Mouse (Mus musculus) heart, adult 2 months (tissue): Measurements from ENCODE around the gene Dis3l2. TPM values are rescaled to one million over a fixed set of nuclear protein-coding genes. Genes with fewer than 3 reads are reported as not detected.

ENCODE experiments used
- DNase-seq, 2 experiments: peaks; one replicate each; pipeline ENCODE4 v3.0.0; 2021
- H3K27ac ChIP-seq: fragments of 200-600 bp; 2 replicates; pipeline ENCODE4 v1.8.1; 2022
- H3K27me3 ChIP-seq: fragments of 200-500 bp; 2 replicates; pipeline ENCODE4 v1.6.1; 2012; ENCODE audit warnings: mild to moderate bottlenecking, low read length, inconsistent platforms, mixed read lengths; ENCODE audit not compliant: control insufficient read depth, insufficient read depth
- H3K36me3 ChIP-seq: fragments of 200-500 bp; 2 replicates; pipeline ENCODE4 v1.6.1; 2012; ENCODE audit warnings: low read length, inconsistent platforms; ENCODE audit not compliant: control insufficient read depth, insufficient read depth
- H3K4me1 ChIP-seq: fragments of 200-500 bp; 2 replicates; pipeline ENCODE4 v1.6.1; 2011; ENCODE audit warnings: low read length; ENCODE audit not compliant: control insufficient read depth, insufficient read depth
- H3K4me3 ChIP-seq: fragments of 200-600 bp; 2 replicates; pipeline ENCODE4 v1.8.1; 2022
- H3K79me2 ChIP-seq: fragments of 200-500 bp; replicated peaks from 2 replicates; pipeline ENCODE4 v1.6.1; 2012; ENCODE audit warnings: mild to moderate bottlenecking, inconsistent platforms, low read length, moderate library complexity, mixed read lengths; ENCODE audit not compliant: control insufficient read depth, insufficient read depth
- H3K9ac ChIP-seq: fragments of 200-500 bp; 2 replicates; pipeline ENCODE4 v1.6.1; 2012; ENCODE audit warnings: low read depth, mild to moderate bottlenecking, control low read depth, inconsistent platforms, low read length, mixed read lengths
- CTCF ChIP-seq: fragments of 200-600 bp; IDR thresholded peaks from 2 replicates; pipeline ENCODE4 v1.8.1; 2022; ENCODE audit warnings: antibody characterized with exemption, mild to moderate bottlenecking, moderate library complexity
- EP300 ChIP-seq: fragments of 200-500 bp; IDR thresholded peaks from 2 replicates; pipeline ENCODE4 v1.6.1; 2011; ENCODE audit warnings: low read depth, low read length, control low read depth; ENCODE audit not compliant: insufficient read depth
- POLR2A ChIP-seq: fragments of 200-500 bp; IDR thresholded peaks from 2 replicates; pipeline ENCODE4 v1.6.1; 2011; ENCODE audit warnings: mild to moderate bottlenecking, low read depth, low read length, control low read depth; ENCODE audit not compliant: insufficient read depth
- WGBS: fragments of 180-500 bp; shearing (Covaris S2); methylation state at CpG from one replicate; pipeline ENCODE4 v1.1.7; 2018; 5-methylcytosine and 5-hydroxymethylcytosine counted together
- intact Hi-C: fragments of 180-260 bp; cut with DNase I; formaldehyde crosslinking; loops from one replicate; pipeline ENCODE4 v1.15.1; 2025
- polyA plus RNA-seq: library from polyadenylated mRNA; depleted of rRNA; stranded (reverse); fragments of >200 nt; gene quantifications from 2 replicates; pipeline ENCODE4 v1.2.3, GENCODE M21; 2012
- total RNA-seq, 2 experiments: library from RNA; stranded (reverse); gene quantifications; 2 replicates each; pipeline ENCODE4 v1.2.3; 2021

The Dis3l2 gene
- total and polyA plus RNA-seq, 3 experiments, result 7.8 to 10.2 (median 9.0) TPM

DNA sequence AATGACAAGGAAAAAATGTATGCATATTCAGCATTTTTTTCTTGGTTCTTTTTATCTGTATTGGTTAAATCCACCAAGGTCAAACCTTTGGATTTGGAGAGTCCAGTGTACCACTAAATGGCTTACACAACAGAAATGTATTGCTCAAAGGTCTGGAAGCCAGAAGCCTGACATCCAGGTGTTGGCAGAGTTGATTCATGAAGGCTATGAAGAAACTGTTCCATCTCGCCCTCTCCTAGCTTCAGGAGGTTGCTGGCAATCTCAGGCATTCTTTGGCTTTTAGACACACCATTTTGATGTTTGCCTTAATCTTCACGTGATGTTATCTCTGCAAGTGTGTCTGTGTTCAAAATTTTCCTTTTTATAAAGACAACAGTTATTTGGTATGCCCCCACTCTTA is 8.4 kb downstream of the Dis3l2 start:
- H3K4me1 ChIP-seq, result no peaks in the 10 kb centered on the region; the same call in 1 of the 2 replicates
- H3K4me3 ChIP-seq, result no peak overlapping the region
- no peak for DNase-seq
- H3K36me3 ChIP-seq, result no peaks in the 10 kb centered on the region
- no peak overlapping the region for H3K27ac ChIP-seq
- intact Hi-C loops, result no loop called here
- no peaks in the 10 kb centered on the region; the same call in 1 of the 2 replicates for H3K79me2 ChIP-seq
- no peak for TF ChIP-seq POLR2A
- no peak for TF ChIP-seq CTCF
- no peak for TF ChIP-seq EP300
- H3K9ac ChIP-seq, result no peak overlapping the region
- no peaks in the 10 kb centered on the region for H3K27me3 ChIP-seq
- WGBS, result 91% methylated on average over 2 of the region's 2 CpGs

DNA sequence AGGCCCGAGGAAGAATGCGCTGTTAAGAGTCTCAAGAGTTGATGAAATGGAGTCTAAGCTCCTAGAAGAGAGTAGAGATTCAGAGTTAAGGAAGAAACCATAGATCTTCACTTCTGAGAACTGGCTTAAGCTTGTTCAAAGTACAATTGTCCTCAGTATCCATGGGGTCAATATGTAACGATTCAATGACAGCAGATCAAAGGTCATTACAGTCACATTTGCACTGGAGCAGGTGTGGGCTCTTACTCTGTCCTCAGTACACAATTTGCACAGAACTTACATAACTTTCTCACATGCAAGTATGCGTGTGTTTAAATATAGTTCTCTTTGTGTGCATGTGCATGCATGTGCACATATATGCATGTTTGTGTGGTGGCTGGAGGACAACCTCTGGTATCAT is 9.4 kb downstream of the Dis3l2 start:
- intact Hi-C loops, result no loop called here
- no peak for DNase-seq
- Histone ChIP-seq H3K79me2 (no peaks in the 10 kb centered on the region; the same call in 1 of the 2 replicates), H3K27me3 (no peaks in the 10 kb centered on the region), H3K4me3 (no peak overlapping the region), H3K4me1 (peaks cover 1% of the 10 kb centered on the region; the same call in 1 of the 2 replicates), H3K9ac (no peak overlapping the region), H3K27ac (no peak overlapping the region), H3K36me3 (no peaks in the 10 kb centered on the region; the same call in 1 of the 2 replicates)
- TF ChIP-seq POLR2A, result no peak
- no peak for TF ChIP-seq EP300
- TF ChIP-seq CTCF, result no peak
- 97% methylated on average over 4 of the region's 4 CpGs for WGBS

DNA sequence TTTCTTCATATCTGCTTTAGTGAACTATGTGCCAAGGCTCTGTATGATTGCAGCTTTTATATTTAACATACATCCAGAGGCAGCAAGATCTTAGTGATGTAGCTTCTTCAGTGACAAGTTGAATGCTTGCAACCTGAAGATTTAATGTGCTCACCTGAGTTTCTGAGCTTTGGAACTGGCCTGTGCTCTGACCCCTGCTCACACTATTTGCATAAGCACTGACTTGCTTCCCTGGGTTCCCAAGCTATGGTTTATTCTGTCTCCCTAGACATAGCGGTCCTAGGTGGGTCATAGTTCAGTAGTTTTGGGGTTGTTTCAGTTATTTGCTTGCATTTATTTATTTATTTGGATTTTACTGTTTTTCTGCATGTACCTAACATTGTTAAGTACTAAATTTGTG is 14.6 kb downstream of the Dis3l2 start:
- intact Hi-C loops, result no loop called here

DNA sequence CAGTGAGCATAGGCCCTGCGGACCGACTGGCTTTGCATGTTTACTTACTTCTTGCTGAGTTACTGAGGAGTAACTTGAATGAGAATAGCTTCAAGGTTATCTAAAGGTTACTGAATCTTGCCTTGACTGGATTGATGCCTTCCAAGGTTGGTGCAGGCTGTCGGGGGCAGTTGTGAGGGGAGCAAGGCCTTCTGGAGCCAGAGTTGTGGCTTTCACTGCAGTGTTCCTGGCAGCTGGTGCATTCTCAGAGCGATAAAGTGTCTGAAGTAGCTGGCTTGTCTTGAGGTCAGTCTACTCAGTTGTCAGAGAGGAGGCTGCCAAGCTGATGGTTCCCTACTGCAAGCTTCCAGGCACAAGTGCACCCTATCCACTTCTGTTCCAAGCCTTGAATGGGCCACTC is 15.8 kb downstream of the Dis3l2 start:
- H3K79me2 ChIP-seq, result no peaks in the 10 kb centered on the region
- peaks cover 3% of the 10 kb centered on the region for H3K4me1 ChIP-seq
- intact Hi-C loops, result no loop called here
- WGBS, result 62% methylated on average over 4 of the region's 4 CpGs
- H3K4me3 ChIP-seq, result no peak overlapping the region
- no peaks in the 10 kb centered on the region; the same call in 1 of the 2 replicates for H3K36me3 ChIP-seq
- no peaks in the 10 kb centered on the region for H3K27me3 ChIP-seq
- no peak for TF ChIP-seq EP300
- TF ChIP-seq CTCF, result no peak
- TF ChIP-seq POLR2A, result no peak
- no peak overlapping the region for H3K9ac ChIP-seq
- DNase-seq, result no peak
- H3K27ac ChIP-seq, result no peak overlapping the region

More for the DNA sequence above, 14.6 kb downstream of the Dis3l2 start:
- Histone ChIP-seq H3K79me2 (no peaks in the 10 kb centered on the region), H3K4me3 (no peak overlapping the region), H3K27me3 (no peaks in the 10 kb centered on the region), H3K27ac (no peak overlapping the region), H3K36me3 (no peaks in the 10 kb centered on the region; the same call in 1 of the 2 replicates), H3K9ac (no peak overlapping the region), H3K4me1 (peaks cover 3% of the 10 kb centered on the region)
- 96% methylated on average over 1 of the region's 1 CpGs for WGBS
- DNase-seq, result no peak
- no peak for TF ChIP-seq EP300
- no peak for TF ChIP-seq CTCF

DNA sequence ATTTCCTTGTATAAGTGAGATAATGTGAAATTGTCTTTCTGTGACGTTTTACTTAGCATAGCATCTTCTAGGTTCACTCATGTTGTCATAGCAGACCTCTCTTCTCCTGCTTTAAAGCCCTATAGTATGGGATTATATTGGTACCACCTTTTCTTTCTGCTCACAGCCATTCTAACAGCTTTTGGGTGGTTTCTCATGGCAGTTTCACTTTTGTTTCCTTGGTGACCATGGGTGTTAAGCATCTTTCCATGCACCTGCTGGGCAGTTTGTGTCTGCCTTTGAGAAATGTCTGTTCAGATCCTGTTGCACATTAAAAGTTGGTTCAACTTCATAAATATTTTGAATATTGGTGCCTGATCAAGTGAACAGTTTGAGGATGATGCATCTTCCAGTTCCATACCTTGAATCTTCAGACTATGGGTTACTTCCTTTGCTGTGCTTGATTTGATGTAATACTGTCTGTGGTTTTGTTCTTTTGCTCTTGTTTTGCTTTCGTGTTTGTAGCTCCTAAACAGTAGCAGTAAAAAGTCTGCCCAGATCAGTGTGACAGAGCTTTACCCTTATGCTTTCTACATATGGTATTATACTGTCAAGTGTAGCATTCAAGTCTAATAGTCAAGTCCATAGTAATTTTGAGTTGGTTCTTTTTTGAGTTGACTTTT is 29.7 kb downstream of the Dis3l2 start:
- no peak overlapping the region for H3K27ac ChIP-seq

DNA sequence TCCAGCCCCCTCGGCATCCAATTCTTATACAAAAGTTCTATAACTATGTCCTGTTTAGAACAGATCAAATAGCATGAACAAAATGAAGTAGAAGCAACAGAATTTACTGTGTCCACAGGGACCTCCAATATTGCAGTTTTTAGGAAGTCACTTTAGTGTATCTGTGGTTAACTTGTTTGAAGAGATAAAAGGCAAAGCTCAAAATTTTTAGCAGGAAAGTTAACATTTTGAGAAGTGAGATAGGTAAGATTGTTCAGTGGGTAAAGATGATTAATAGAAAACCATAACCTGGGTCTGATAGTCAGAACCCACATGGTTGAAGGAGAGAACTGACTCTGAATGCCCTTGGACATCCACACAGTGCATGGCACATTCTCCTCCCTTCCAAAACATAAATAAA is 32.8 kb downstream of the Dis3l2 start:
- no peak overlapping the region for H3K27ac ChIP-seq
- H3K4me1 ChIP-seq, result no peaks in the 10 kb centered on the region
- TF ChIP-seq EP300, result no peak
- TF ChIP-seq POLR2A, result no peak
- TF ChIP-seq CTCF, result no peak
- no peaks in the 10 kb centered on the region for H3K79me2 ChIP-seq
- WGBS, result 98% methylated on average over 1 of the region's 1 CpGs
- H3K27me3 ChIP-seq, result no peaks in the 10 kb centered on the region
- H3K36me3 ChIP-seq, result no peaks in the 10 kb centered on the region
- H3K9ac ChIP-seq, result no peak overlapping the region
- no peak overlapping the region for H3K4me3 ChIP-seq
- intact Hi-C loops, result loop anchor here (10.0 kb wide), 1 partner anchor 238 kb away; no protein-coding TSS in a partner anchor
- no peak for DNase-seq

More for the DNA sequence above, 29.7 kb downstream of the Dis3l2 start:
- Histone ChIP-seq H3K4me1 (no peaks in the 10 kb centered on the region), H3K4me3 (no peak overlapping the region), H3K27me3 (no peaks in the 10 kb centered on the region), H3K36me3 (no peaks in the 10 kb centered on the region), H3K9ac (no peak overlapping the region), H3K79me2 (no peaks in the 10 kb centered on the region)
- TF ChIP-seq POLR2A, result no peak
- no peak for TF ChIP-seq CTCF
- TF ChIP-seq EP300, result no peak
- intact Hi-C loops, result loop anchor here (10.0 kb wide), 1 partner anchor 242 kb away; no protein-coding TSS in a partner anchor
- no peak for DNase-seq
- WGBS, result 84% methylated on average over 2 of the region's 2 CpGs
